Mouse (Mus musculus) intestine, postnatal 0 days (tissue): ENCODE results near the gene Aldh1l1. TPM values are rescaled to one million over a fixed set of nuclear protein-coding genes. Genes with fewer than 3 reads are reported as not detected.

Source experiments
- ATAC-seq: fragments of 200-750 bp; cut with Nextera tagmentation; 2 replicates; pipeline ENCODE4 v1.8.0; 2017; ENCODE audit warnings: mild to moderate bottlenecking, moderate TSS enrichment, moderate library complexity
- H3K27ac ChIP-seq: fragments of 300-500 bp; sonication (generic); 2 replicates; pipeline ENCODE4 v1.5.1; 2014; ENCODE audit warnings: mild to moderate bottlenecking, low read depth, low read length, moderate library complexity
- H3K27me3 ChIP-seq: fragments of 300-500 bp; sonication (generic); replicated peaks from 2 replicates; pipeline ENCODE4 v1.6.1; 2014; ENCODE audit warnings: low read length, mixed read lengths; ENCODE audit not compliant: control insufficient read depth, insufficient read depth
- H3K36me3 ChIP-seq: fragments of 300-500 bp; sonication (generic); 2 replicates; pipeline ENCODE4 v1.6.1; 2014; ENCODE audit warnings: mild to moderate bottlenecking, moderate library complexity; ENCODE audit not compliant: control insufficient read depth, insufficient read depth
- H3K4me1 ChIP-seq: fragments of 300-500 bp; sonication (generic); replicated peaks from 2 replicates; pipeline ENCODE4 v1.6.1; 2014; ENCODE audit warnings: antibody characterized with exemption, low read length, mixed read lengths; ENCODE audit not compliant: control insufficient read depth, insufficient read depth
- H3K4me2 ChIP-seq: fragments of 300-500 bp; sonication (generic); replicated peaks from 2 replicates; pipeline ENCODE4 v1.6.1; 2014; ENCODE audit warnings: low read depth, mild to moderate bottlenecking, moderate library complexity
- H3K4me3 ChIP-seq: fragments of 300-500 bp; sonication (generic); 2 replicates; pipeline ENCODE4 v1.5.1; 2014; ENCODE audit warnings: low read depth, low read length
- H3K9ac ChIP-seq: fragments of 300-500 bp; sonication (generic); 2 replicates; pipeline ENCODE4 v1.6.1; 2014; ENCODE audit warnings: mild to moderate bottlenecking, low read depth, low read length
- H3K9me3 ChIP-seq: fragments of 300-500 bp; sonication (generic); 2 replicates; pipeline ENCODE4 v1.6.1; 2016; ENCODE audit warnings: mixed run types; ENCODE audit not compliant: control insufficient read depth
- CTCF ChIP-seq: sonication (generic); IDR thresholded peaks from 2 replicates; pipeline ENCODE4 v1.5.1; 2016; ENCODE audit warnings: low read depth, mild to moderate bottlenecking, control low read depth, antibody characterized with exemption, moderate library complexity
- WGBS: fragments of 180-500 bp; shearing (Covaris S2); extraction: QIAGEN DNeasy Blood & Tissue Kit; methylation state at CpG from one replicate; pipeline ENCODE4 v1.1.7; 2014; 5-methylcytosine and 5-hydroxymethylcytosine counted together
- polyA plus RNA-seq: library from polyadenylated mRNA; unstranded; fragments of >200 nt; fragmentation: Nextera tagmentation; extraction: Ambion mirVana; gene quantifications from 2 replicates; pipeline ENCODE4 v1.2.1, GENCODE M21; 2015

The Aldh1l1 gene
- polyA plus RNA-seq, 1 experiment from 2014 or later: 12.1 TPM

GRCm38 (mm10) chr6:90463228-90463862 lies 22.9 kb upstream of the Aldh1l1 start:
- Histone ChIP-seq H3K27ac (no peak overlapping the region), H3K9ac (peak overlapping the region; percentile 48; the same call in 1 of the 2 replicates), H3K4me1 (no peaks in the 10 kb centered on the region), H3K36me3 (no peaks in the 10 kb centered on the region), H3K4me3 (peak overlapping the region; percentile 60), H3K4me2 (peak overlapping the region; percentile 99), H3K9me3 (no peaks in the 10 kb centered on the region), H3K27me3 (peaks cover 21% of the 10 kb centered on the region)
- WGBS: under 1% methylated on average over 31 of the region's 31 CpGs
- TF ChIP-seq CTCF: no peak; the same call in none of the 2 replicates
- ATAC-seq: peak; percentile 55; the same call in 1 of the 2 replicates

- 48% methylated on average over 7 of the region's 7 CpGs for WGBS
- H3K9me3 ChIP-seq: no peaks in the 10 kb centered on the region
- H3K4me3 ChIP-seq: no peak overlapping the region
- H3K4me2 ChIP-seq: peak overlapping the region; percentile 99
- no peaks in the 10 kb centered on the region for H3K36me3 ChIP-seq
- no peak overlapping the region for H3K9ac ChIP-seq
- TF ChIP-seq CTCF: no peak
- peaks cover 21% of the 10 kb centered on the region for H3K27me3 ChIP-seq
- no peak for ATAC-seq
- H3K27ac ChIP-seq: no peak overlapping the region
- no peaks in the 10 kb centered on the region for H3K4me1 ChIP-seq
Observed at GRCm38 (mm10) chr6:90463890-90464421, 22.3 kb upstream of the Aldh1l1 start.

- H3K27ac ChIP-seq: no peak overlapping the region
- TF ChIP-seq CTCF: no peak
- no peak overlapping the region for H3K4me2 ChIP-seq
- WGBS: 92% methylated on average over 11 of the region's 11 CpGs
- no peaks in the 10 kb centered on the region for H3K36me3 ChIP-seq
- H3K9ac ChIP-seq: no peak overlapping the region
- ATAC-seq: no peak
- H3K9me3 ChIP-seq: no peaks in the 10 kb centered on the region
- no peaks in the 10 kb centered on the region for H3K4me1 ChIP-seq
- H3K4me3 ChIP-seq: no peak overlapping the region
- peaks cover 21% of the 10 kb centered on the region for H3K27me3 ChIP-seq
Observed at GRCm38 (mm10) chr6:90465028-90465640, 21.1 kb upstream of the Aldh1l1 start.

GRCm38 (mm10) chr6:90466079-90466478 lies 20.1 kb upstream of the Aldh1l1 start:
- Histone ChIP-seq H3K4me1 (no peaks in the 10 kb centered on the region), H3K4me2 (no peak overlapping the region), H3K27ac (no peak overlapping the region), H3K27me3 (peaks cover 17% of the 10 kb centered on the region), H3K9ac (no peak overlapping the region), H3K9me3 (no peaks in the 10 kb centered on the region), H3K4me3 (no peak overlapping the region), H3K36me3 (no peaks in the 10 kb centered on the region)
- WGBS: 69% methylated on average over 10 of the region's 10 CpGs
- TF ChIP-seq CTCF: no peak
- ATAC-seq: no peak

GRCm38 (mm10) chr6:90466847-90467410 lies 19.3 kb upstream of the Aldh1l1 start:
- WGBS: 93% methylated on average over 12 of the region's 12 CpGs
- 0 out of 2 replicates have a peak, but pooled peaks have one; percentile 4 for TF ChIP-seq CTCF
- Histone ChIP-seq H3K9me3 (no peaks in the 10 kb centered on the region), H3K9ac (no peak overlapping the region), H3K27ac (no peak overlapping the region), H3K4me2 (no peak overlapping the region), H3K4me1 (no peaks in the 10 kb centered on the region), H3K36me3 (no peaks in the 10 kb centered on the region), H3K27me3 (peaks cover 8% of the 10 kb centered on the region), H3K4me3 (no peak overlapping the region)
- no peak for ATAC-seq

GRCm38 (mm10) chr6:90468216-90468615 lies 18.0 kb upstream of the Aldh1l1 start:
- Histone ChIP-seq H3K27me3 (no peaks in the 10 kb centered on the region), H3K9ac (no peak overlapping the region), H3K9me3 (no peaks in the 10 kb centered on the region), H3K27ac (no peak overlapping the region), H3K36me3 (no peaks in the 10 kb centered on the region), H3K4me1 (no peaks in the 10 kb centered on the region), H3K4me2 (no peak overlapping the region), H3K4me3 (no peak overlapping the region)
- ATAC-seq: no peak
- no peak for TF ChIP-seq CTCF
- WGBS: 75% methylated on average over 1 of the region's 1 CpGs
